Mouse (Mus musculus): ENCODE measurements around the gene Susd3. TPM values are rescaled to one million over a fixed set of nuclear protein-coding genes. Genes with fewer than 3 reads are reported as not detected.
A peak's percentile ranks its signal among the peaks of the same experiment; 100 is the strongest.

The Susd3 gene
- total RNA-seq, 4 experiments from 2014 or later = 2.6 to 5.3 (median 3.8) TPM

DNA sequence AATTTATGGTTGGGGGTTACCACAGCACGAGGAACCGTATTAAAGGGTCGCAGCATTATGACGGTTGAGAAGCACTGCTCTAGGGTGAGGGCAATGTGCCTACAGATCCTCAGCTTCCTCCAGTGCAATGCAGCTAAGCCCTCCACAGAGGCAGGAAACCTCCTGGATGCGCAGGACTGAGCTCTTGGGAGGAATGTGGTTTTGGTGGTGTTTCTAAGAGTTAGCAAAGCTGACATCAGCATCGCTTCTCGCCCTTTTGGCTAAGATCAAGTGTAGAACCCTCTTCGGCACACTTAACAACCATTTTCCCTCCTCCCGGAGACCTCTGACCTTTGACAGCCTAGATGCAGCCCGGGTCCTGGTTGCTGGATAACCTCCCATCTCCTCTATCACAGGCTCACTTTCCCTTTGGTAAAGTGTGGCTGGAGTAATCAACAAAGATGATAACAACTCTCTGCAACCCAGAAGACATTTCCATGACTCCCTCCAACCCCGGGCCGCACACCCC, 1.2 kb downstream of the Susd3 start:
- no peak for DNase-seq (ENCODE audit: low spot score in 2 of 2)

DNA sequence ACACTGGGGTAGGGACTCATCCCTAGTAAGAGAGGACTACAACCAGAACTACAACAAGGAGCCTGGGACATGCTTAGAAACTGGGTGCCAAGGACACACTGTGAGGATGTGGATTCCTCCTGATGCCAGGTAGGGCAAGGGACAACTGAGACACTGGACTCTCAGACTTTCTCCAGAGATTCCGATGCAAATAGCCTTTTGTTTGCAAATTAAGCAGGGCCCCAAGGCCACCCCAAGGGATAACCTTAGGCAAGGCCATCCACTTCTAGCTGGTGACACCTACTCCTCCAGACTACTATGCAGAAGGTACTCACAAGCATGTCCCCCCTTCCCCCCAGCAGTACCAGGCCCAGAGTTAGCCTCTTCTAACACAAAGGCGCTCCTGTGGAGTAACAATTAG, 1.9 kb downstream of the Susd3 start:
- no peak for DNase-seq (ENCODE audit: low spot score in 2 of 2)

DNA sequence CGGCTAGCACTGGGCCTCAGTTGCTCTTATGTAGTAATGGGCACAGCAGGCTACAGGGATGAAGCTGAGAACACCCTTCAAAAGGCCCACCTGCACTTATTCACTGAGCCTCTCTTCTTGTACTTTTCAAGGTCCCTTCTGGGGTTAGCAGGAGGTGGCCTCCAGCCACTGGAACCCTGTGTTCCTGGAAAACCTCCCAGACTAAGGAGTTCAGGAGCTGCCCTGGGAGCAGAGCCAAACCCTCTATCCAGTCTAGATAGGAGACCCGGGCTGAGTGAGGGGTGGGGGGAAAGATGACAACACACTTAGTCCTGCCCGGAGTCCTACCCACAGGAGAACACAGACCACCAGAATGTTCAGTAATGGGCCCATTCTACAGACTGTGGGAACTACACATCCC, 2.5 kb downstream of the Susd3 start:
- no peak for DNase-seq (ENCODE audit: low spot score in 2 of 2)

DNA sequence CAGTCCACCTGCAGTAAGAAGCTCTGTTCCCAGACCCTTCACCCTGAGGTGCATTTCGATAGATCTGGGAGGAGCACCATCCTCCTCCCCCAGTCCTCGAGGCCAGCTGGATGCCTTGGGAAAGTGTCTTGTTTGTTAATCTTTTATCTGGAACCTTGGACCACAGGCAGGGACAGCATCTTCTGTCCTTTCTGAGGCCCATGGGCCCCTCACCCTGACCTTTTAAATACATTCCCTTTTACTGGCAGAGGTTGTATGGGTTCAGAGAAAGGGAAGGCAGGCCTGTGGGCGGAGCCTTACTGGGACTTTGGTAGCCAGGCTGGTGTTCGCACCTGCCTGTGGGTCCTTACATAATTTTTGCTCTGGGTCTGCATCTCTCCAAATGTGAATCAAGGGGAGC, 3.3 kb downstream of the Susd3 start:
- no peak for DNase-seq (ENCODE audit: low spot score in 2 of 2)

DNA sequence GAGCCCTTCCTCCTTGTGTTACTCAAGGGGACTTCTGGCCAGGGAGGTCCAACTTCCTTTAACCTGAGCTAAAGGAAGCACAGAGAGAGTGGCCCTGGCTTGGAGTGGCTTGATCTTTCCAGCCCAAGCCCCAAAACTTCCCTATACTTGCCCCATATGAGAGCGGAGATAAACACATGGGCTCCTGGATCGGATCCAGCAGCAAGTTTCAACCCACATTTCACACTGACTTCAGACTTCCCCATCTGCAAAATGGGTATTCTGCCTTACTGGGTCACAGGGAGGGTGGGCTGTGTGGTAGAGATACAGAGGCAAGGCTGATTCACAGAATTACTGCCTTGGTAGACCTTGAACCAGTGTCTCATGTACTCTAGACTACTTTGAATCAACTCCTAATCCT, 5.0 kb downstream of the Susd3 start:
- DNase-seq (ENCODE audit: low spot score in 2 of 2) = no peak

DNA sequence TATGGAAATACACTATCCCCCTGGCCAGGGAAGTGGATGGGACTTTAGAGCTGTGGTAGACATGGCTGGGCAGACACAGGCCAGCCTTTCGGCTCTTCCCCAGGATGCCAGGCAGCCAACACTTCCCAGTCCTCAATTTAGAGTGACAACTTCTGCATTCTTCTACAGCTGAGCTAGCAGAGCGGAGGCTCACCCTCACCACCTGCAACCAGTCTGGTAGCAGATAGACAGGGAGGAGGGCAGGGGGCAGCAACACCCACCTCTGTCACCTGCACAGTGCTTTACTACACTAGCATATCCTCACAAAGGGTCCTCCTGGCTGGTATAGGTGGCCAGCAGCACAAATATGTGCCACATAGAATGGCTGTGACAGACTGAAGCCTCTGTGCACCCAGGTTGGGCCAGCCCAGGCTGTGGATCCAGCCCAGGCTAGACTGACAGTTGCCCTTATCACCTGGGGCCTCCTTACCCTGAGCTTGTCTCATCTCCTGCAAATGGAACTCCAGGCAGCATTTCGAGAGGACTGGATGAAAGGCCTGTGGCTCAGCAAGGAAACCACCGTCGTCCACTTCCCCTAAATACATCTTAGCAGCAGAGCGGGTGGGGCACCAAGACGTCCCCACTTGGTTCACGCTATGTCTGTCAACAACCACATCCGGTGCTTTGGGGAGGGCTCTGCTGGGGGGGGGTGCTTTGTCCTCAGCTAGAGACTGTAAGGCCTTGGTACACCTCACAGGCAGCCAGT, 6.0 kb downstream of the Susd3 start:
- no peak for DNase-seq (ENCODE audit: low spot score in 2 of 2)

DNA sequence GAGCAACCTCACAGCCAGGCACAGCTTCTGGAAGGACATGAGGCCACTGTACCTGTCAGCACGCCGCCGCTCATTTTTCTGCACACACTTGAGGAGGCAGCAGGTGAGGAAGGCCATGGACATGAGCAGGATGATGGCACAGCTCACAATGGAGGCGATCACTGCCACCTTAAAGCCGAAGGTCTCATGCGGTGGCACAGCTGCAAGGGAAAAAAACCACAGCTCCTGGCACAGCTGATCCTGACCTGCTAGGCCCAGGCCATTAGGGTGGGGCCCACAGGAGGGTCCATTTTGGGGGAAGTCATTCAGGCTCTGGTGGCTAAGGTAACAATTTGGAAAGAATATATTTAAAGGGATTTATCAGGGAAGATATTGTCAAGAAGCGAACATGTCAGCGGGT, 9.8 kb downstream of the Susd3 start:
- DNase-seq (ENCODE audit: low spot score in 2 of 2) = no peak

DNA sequence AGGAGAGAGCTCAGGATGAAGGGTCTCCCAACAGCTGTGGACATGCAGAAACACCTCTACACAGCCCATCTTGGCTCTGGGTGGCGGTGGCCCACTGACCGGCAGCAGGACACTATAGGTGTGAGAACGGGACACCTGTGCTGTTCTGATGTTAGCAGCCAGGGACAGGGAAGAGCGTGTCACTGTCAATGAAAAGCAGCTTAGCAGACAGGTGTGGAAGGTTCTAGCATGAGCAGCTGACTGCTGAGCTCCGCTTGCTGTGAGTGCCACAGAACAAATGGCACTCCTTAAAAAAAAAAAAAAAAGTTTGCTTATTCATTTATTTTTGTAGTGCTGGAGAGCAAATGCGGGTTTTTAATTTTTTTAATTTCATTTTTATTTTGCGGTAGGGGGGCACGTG, 10.9 kb downstream of the Susd3 start:
- no peak for DNase-seq (ENCODE audit: low spot score in 2 of 2)

DNA sequence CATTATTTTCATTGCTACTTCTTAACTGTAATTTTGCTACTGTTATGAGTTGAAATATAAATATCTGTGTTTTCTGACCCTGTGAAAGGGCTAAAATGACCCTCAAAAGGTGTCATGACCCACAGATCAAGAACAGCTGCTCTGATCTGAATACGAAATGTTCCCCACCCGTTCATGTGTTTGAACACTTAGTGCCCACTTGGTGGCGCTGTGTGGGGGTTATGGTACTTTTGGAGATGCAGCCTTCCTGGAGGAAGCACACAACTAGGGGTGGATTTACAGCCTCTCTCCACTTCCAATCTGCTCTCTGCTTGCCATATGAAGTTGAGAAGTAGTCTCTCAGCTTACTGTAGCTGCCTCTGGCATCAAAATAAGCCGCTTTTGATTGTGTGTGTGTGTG, 13.8 kb downstream of the Susd3 start:
- no peak for DNase-seq (ENCODE audit: low spot score in 2 of 2)

DNA sequence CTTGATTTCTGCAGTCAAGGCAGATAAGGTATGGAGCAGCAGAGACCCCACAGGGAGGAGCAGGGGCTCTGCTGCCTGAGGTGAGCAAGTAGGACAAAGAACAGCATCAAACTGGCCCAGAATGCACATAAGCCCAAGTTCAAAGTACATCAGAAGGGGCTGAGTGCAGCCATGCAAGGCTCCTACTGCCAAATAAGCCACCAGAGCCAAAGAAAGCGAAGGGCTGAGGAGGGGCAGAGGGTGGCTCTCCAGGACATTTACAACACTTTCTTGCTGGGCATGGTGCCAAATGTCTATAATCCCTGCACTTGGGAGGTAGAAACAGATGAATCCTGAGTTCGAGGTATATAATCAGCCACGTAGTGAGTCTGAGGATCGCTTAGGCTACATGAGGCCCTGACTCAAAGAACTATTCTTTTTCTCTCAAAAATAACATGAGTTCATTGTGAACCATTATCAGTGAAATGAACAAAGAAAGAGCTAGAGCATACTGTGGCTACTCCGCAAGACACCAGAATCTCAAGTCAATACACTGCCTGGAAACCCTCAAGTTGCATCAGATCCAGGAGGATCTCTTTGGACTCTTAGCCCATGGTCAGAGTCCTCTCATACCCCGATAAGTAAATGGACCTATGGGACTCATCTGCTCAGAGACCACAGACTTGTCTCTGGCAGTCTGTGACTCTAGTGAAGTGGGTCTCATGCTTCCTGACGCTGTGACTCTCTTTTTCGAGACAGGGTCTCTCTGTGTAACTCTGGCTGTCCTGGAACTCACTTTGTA, 14.5 kb downstream of the Susd3 start:
- DNase-seq (ENCODE audit: low spot score in 2 of 2) = no peak

DNA sequence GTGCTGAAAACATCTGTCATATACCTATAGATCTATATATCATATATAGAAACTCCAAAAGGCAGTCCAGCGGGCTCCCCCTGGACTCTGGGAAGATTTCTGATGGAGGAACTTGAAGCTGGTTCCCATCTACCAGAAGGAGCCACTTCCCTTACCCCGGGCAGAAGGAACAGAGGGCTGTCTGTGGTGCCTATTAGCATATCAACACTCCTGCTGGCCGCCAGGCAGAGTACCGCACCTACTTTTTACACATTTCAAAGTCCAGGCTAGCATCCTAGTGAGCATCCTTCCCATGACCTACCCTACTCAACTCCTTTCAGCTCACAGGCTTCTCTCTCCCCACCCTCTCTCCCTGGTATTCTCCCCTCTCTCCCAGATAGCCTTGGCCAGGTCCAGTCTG, 22.9 kb downstream of the Susd3 start:
- DNase-seq (ENCODE audit: low spot score in 2 of 2) = no peak

DNA sequence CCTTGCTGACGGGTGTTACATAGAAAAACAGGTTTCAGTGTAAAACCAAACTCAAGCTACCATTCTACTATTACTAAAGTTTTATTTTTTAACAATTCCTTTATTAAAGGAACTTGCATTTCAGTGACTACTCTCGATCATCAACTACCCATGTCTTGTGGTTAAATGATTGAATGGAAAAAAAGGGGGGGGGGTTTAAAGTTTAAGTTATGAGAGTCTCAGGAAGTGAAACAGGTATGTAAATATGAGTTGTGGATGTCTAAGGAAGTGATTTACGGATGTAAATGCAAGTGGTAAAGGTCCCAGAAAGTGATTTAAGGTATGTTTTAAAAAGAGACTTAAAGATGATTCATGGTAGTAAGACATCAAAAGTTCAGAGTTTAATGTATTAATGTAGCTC, 23.3 kb downstream of the Susd3 start:
- DNase-seq (ENCODE audit: low spot score in 2 of 2) = no peak

DNA sequence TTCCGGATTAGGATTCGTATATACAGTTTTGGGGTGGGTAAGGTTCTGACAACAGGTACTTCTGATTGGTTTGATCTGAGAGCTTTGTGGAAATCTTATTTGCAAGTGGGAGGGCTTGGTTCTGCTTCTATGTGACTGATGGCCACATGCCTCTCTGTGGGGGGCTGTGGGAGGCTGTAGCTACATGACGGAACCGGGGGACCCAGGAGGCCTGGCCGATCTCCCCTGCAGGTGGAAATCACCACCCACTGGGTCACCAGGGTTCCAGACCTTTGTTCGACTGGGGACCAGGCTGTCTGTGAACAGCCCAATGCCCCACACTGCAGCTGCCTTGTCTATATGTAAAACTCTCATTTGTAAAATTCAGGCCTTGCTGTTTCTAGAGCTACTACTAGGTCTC, 23.8 kb downstream of the Susd3 start:
- DNase-seq (ENCODE audit: low spot score in 2 of 2) = no peak

DNA sequence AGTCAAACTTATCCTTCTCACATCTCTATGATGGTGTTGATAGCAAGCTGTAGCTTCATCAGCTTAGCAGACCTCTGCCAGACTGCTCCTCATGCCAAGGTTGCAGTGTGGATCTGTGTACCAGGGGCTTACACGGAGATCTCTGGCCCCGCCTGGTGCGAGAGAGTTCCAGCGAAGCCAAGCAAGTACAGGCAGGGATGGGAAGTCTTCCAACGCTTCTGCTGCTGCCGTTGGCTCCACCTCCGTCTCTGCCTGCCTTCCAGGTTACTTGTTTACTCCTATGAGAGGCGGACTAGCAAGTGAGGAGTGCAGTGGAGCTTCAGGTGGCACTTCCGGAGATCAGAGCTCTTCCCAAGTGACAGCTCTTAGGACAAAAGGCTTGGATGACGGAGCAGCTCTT, 24.2 kb downstream of the Susd3 start:
- no peak for DNase-seq (ENCODE audit: low spot score in 2 of 2)

DNA sequence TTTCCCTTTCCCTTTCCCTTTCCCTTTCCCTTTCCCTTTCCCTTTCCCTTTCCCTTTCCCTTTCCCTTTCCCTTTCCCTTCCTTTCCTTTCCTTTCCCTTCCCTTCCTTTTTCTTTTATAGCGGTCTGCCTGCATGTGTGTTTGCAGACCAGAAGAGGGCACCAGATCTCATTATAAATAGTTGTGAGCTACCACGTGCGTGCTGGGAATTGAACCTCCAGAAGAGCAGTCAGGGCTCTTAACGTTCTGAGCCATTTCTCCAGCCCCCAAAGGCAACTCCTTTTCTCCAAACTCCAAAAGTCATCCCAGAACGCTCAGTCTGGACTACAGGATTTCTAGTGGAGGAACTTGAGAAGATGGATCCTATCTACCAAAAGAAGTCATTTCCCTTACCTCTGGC, 27.6 kb downstream of the Susd3 start:
- DNase-seq (ENCODE audit: low spot score in 2 of 2) = no peak

DNA sequence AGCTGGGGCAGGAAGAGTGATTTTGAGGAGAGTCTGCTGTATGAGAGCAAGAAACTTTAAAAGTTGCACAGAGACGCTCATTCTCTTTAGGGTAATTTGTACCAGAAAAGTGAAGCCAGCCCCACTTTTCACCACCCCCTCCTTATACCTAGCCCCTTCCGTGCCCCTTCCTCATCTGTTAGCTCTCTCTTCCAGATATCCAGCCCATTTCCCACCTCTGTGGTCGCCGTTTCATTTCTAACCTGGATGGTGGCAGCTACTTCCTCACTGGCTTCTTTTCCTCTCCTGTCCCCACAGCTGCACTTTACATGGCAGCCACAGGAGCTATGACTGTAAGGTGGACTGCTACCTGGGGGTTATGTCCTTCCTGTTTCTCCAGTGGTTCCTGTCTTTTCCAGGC, 29.1 kb downstream of the Susd3 start:
- no peak for DNase-seq (ENCODE audit: low spot score in 2 of 2)

DNA sequence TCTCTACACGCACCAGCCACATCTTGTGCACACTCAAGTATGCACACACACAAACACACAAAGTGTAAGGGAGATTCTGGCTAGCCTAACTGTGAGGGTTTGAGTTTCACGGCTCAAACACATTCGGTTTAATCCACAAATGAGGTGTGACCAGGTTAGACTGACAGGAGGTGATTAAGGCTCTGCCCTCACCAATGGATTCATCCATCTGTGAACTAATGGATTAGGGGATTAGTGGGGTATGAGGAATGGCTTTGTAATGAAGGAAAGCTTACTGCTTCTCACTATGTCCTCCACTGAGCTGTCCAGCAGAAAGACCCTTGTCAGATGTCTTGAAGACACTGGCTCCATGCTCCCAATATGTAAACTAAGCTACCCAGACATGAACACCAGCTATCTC, 29.9 kb downstream of the Susd3 start:
- no peak for DNase-seq (ENCODE audit: low spot score in 2 of 2)

DNA sequence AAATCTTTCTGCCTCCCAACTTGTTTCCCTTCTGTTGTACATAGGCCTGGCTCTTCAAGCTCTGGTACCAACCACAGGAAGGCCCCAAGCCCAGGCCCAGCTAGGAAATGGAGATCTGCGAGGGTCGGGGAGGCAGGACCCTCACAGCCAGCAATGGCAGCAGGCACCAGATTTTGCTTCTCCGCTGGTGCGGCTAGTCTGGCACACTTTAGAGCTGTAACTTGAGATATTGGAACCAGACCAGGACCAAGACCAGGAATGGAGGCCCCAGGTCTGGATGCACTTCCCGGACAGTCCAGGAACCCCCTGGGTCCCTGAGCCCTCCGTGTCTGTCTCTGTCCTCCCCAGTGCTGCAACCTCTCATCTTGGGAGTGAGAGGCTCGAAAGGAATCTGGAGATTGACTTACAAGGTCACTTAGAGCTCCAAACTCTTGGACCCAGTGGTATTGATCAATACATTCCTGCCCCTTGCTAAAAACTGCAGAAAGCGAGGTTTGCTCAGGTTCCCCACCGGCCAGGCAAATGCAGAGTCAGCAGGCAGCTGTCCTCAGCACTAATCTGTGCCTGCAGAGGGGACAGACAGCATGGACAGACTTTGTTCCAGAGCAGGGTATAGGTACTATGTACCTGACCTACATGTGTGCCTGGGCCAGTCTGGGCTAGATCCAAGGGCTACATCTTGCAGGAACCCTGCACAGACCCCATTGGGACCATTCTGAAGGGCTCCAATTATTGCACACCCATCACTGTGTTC, 31.5 kb downstream of the Susd3 start:
- no peak for DNase-seq (ENCODE audit: low spot score in 2 of 2)

DNA sequence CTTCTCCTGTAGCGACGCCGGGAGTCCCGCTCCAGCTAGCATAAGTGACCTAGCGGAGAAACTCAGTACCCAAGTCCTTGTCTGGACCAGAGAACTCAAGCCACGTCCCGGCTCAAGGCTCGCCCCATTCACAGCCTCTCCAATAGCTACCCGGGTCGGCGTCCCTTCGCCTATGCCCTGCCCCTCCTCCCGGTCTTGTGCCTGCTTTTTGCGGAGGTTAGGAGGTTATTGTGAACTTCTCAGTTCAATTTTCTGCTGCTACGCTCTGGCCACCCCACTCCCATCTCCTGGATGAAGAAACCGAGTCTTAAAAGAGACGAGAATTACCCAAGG, 32.3 kb downstream of the Susd3 start:
- no peak for DNase-seq (ENCODE audit: low spot score in 2 of 2)

DNA sequence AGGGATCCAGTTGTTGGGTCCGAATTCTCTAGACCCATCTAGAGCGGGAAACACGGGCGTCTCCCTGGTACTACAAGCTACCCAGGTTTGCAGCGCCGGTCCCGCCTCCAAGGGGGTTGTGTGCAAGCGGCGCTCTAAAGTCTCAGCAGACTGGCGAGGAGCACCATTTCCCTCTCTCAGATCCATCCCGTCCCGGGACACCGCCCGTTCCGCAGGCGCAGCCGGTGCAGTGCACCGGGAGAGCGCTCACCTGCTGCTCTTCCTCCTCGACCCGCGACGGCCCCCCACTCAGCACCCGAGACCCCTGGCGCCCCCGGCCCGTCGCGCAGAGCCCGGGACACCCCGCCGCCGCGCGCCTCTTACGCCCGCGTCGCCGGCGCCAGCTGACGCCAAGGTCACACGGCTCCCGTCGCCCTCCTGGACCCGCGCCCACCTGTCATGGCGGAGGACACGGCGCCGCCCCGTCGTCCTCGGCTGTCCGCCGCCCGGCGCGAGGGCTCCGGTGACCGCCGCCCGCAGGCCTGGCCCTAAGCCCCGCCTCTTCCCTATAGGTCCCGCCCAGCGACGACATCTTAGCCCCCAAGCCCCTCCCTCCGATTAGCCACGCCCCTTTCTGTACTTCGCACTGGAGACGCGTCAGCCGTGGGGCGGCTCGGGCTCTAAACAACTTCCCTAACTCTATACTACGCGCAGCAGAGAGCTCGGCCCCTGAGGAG, 32.8 kb downstream of the Susd3 start, which contains the start of gene Card19:
TSS of gene Card19 (minus strand) at position 534 of the 716 bp plus-strand sequence.
- DNase-seq (ENCODE audit: low spot score in 2 of 2) = peak; percentile 81 to 86

DNA sequence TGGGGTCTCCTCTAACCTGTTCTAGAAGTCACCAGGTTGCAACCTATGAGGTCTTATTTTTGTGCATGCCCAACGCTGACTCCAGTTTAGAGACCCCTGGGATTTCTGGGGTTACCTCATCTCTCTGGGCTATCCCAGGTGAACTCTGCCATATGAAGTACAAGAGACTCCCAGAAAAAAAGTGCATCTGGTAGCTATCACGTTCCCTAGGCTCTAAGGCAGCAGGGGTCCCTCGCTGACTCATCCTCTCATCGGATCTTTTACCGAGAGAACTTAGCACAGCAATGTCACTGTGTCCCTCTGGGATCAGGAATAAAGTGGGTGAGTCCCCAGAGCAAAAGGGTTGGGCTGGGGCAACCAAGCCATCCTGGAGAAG, 33.4 kb downstream of the Susd3 start:
- DNase-seq (ENCODE audit: low spot score in 2 of 2) = no peak

DNA sequence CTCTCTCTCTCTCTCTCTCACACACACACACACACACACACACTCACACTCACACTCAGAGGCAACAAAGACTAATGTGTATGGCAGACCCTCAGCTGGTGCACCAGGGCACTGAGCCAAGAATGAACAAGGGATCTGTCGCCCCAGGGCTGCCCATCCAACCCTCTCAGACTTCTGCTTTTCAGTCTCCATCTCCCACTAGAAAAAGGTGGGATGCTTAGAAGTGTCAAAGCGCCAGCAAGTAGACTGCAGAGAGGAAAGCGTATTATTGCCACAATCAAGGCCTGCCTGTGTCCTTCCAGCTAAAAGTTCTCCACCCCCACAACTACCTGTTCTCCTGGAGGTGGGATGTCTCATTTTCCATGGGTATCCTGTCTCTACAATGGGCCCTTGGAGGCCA, 34.1 kb downstream of the Susd3 start:
- DNase-seq (ENCODE audit: low spot score in 2 of 2) = no peak
